Mouse (Mus musculus): ENCODE measurements around the gene Atg13. TPM values are rescaled to one million over a fixed set of nuclear protein-coding genes. Genes with fewer than 3 reads are reported as not detected.

The Atg13 gene
- polyA plus RNA-seq, 1 experiment from 2014 or later, result 27.6 TPM

- no peak for ATAC-seq (ENCODE audit: insufficient read depth, low FRiP score)
- Histone ChIP-seq H3K9ac (ENCODE audit: low read length) (no peak overlapping the region), H3K27ac (ENCODE audit: low read length) (no peak overlapping the region), H3K4me1 (ENCODE audit: control insufficient read depth, insufficient read depth, low read length) (no peaks in the 10 kb centered on the region), H3K4me3 (replicated peaks; ENCODE audit: low read length) (no peak overlapping the region), H3K4me2 (ENCODE audit: low read depth, low read length) (no peak overlapping the region), H3K9me3 (replicated peaks; ENCODE audit: control insufficient read depth, low read length) (no peaks in the 10 kb centered on the region), H3K36me3 (ENCODE audit: control insufficient read depth, insufficient read depth, low read length) (no peaks in the 10 kb centered on the region), H3K27me3 (ENCODE audit: control insufficient read depth, insufficient read depth, low read length) (no peaks in the 10 kb centered on the region)
- 73% methylated on average over 9 of the region's 9 CpGs for WGBS
Measured at GRCm38 (mm10) chr2:91634841-91635240, 75.5 kb downstream of the Atg13 start.

GRCm38 (mm10) chr2:91633334-91633977 is 76.9 kb downstream of the Atg13 start:
- no peak overlapping the region for H3K4me3 ChIP-seq (replicated peaks; ENCODE audit: low read length)
- no peaks in the 10 kb centered on the region for H3K27me3 ChIP-seq (ENCODE audit: control insufficient read depth, insufficient read depth, low read length)
- ATAC-seq (ENCODE audit: insufficient read depth, low FRiP score), result no peak
- WGBS, result 61% methylated on average over 12 of the region's 12 CpGs
- no peaks in the 10 kb centered on the region for H3K36me3 ChIP-seq (ENCODE audit: control insufficient read depth, insufficient read depth, low read length)
- H3K9ac ChIP-seq (ENCODE audit: low read length), result no peak overlapping the region
- no peaks in the 10 kb centered on the region for H3K9me3 ChIP-seq (replicated peaks; ENCODE audit: control insufficient read depth, low read length)
- no peaks in the 10 kb centered on the region for H3K4me1 ChIP-seq (ENCODE audit: control insufficient read depth, insufficient read depth, low read length)
- H3K27ac ChIP-seq (ENCODE audit: low read length), result no peak overlapping the region
- H3K4me2 ChIP-seq (ENCODE audit: low read depth, low read length), result no peak overlapping the region

- ATAC-seq (ENCODE audit: insufficient read depth, low FRiP score), result no peak
- no peak overlapping the region for H3K4me2 ChIP-seq (ENCODE audit: low read depth, low read length)
Measured at GRCm38 (mm10) chr2:91632316-91632715, 78.1 kb downstream of the Atg13 start.

GRCm38 (mm10) chr2:91631826-91632225 is 78.5 kb downstream of the Atg13 start:
- H3K4me2 ChIP-seq (ENCODE audit: low read depth, low read length), result no peak overlapping the region
- no peak overlapping the region for H3K9ac ChIP-seq (ENCODE audit: low read length)
- no peak overlapping the region for H3K4me3 ChIP-seq (replicated peaks; ENCODE audit: low read length)
- no peaks in the 10 kb centered on the region for H3K4me1 ChIP-seq (ENCODE audit: control insufficient read depth, insufficient read depth, low read length)
- no peak for ATAC-seq (ENCODE audit: insufficient read depth, low FRiP score)
- WGBS, result 78% methylated on average over 5 of the region's 5 CpGs
- no peaks in the 10 kb centered on the region for H3K27me3 ChIP-seq (ENCODE audit: control insufficient read depth, insufficient read depth, low read length)
- H3K27ac ChIP-seq (ENCODE audit: low read length), result no peak overlapping the region
- H3K9me3 ChIP-seq (replicated peaks; ENCODE audit: control insufficient read depth, low read length), result no peaks in the 10 kb centered on the region
- no peaks in the 10 kb centered on the region for H3K36me3 ChIP-seq (ENCODE audit: control insufficient read depth, insufficient read depth, low read length)

More at GRCm38 (mm10) chr2:91632316-91632715, 78.1 kb downstream of the Atg13 start:
- 61% methylated on average over 5 of the region's 5 CpGs for WGBS
- Histone ChIP-seq H3K9me3 (replicated peaks; ENCODE audit: control insufficient read depth, low read length) (no peaks in the 10 kb centered on the region), H3K9ac (ENCODE audit: low read length) (no peak overlapping the region), H3K36me3 (ENCODE audit: control insufficient read depth, insufficient read depth, low read length) (no peaks in the 10 kb centered on the region), H3K4me3 (replicated peaks; ENCODE audit: low read length) (no peak overlapping the region), H3K4me1 (ENCODE audit: control insufficient read depth, insufficient read depth, low read length) (no peaks in the 10 kb centered on the region), H3K27me3 (ENCODE audit: control insufficient read depth, insufficient read depth, low read length) (no peaks in the 10 kb centered on the region), H3K27ac (ENCODE audit: low read length) (no peak overlapping the region)

- no peak for ATAC-seq (ENCODE audit: insufficient read depth, low FRiP score)
- 87% methylated on average over 12 of the region's 12 CpGs for WGBS
- no peak overlapping the region for H3K4me3 ChIP-seq (replicated peaks; ENCODE audit: low read length)
Measured at GRCm38 (mm10) chr2:91630384-91630783, 80.0 kb downstream of the Atg13 start.

DNA sequence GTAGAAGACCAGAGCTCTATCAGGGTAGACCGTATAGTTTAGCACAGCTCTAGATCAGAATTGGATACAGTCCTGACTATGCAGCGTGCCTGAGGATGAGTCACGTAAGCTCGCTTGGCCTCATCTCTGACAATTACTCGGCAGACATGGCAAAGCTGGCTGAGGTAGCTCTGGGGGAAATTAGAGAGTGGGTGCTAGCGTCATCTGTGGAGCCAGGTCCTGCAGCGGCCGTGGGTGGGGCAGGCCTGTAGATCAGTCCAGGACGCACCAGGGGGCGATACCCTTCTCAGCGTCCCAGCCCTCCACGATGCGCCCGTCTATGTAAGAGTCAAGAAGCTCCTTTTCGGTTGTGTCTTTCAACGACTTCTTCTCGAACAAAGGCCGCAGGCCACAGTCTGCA is 80.7 kb downstream of the Atg13 start:
- Histone ChIP-seq H3K9ac (ENCODE audit: low read length) (no peak overlapping the region), H3K4me3 (replicated peaks; ENCODE audit: low read length) (no peak overlapping the region), H3K4me2 (ENCODE audit: low read depth, low read length) (no peak overlapping the region), H3K9me3 (replicated peaks; ENCODE audit: control insufficient read depth, low read length) (no peaks in the 10 kb centered on the region), H3K4me1 (ENCODE audit: control insufficient read depth, insufficient read depth, low read length) (no peaks in the 10 kb centered on the region), H3K27me3 (ENCODE audit: control insufficient read depth, insufficient read depth, low read length) (no peaks in the 10 kb centered on the region), H3K36me3 (ENCODE audit: control insufficient read depth, insufficient read depth, low read length) (no peaks in the 10 kb centered on the region), H3K27ac (ENCODE audit: low read length) (no peak overlapping the region)
- ATAC-seq (ENCODE audit: insufficient read depth, low FRiP score), result no peak
- WGBS, result 77% methylated on average over 18 of the region's 18 CpGs

More at GRCm38 (mm10) chr2:91630384-91630783, 80.0 kb downstream of the Atg13 start:
- Histone ChIP-seq H3K27ac (ENCODE audit: low read length) (no peak overlapping the region), H3K4me2 (ENCODE audit: low read depth, low read length) (no peak overlapping the region), H3K4me1 (ENCODE audit: control insufficient read depth, insufficient read depth, low read length) (no peaks in the 10 kb centered on the region), H3K27me3 (ENCODE audit: control insufficient read depth, insufficient read depth, low read length) (no peaks in the 10 kb centered on the region), H3K36me3 (ENCODE audit: control insufficient read depth, insufficient read depth, low read length) (no peaks in the 10 kb centered on the region), H3K9me3 (replicated peaks; ENCODE audit: control insufficient read depth, low read length) (no peaks in the 10 kb centered on the region), H3K9ac (ENCODE audit: low read length) (no peak overlapping the region)

DNA sequence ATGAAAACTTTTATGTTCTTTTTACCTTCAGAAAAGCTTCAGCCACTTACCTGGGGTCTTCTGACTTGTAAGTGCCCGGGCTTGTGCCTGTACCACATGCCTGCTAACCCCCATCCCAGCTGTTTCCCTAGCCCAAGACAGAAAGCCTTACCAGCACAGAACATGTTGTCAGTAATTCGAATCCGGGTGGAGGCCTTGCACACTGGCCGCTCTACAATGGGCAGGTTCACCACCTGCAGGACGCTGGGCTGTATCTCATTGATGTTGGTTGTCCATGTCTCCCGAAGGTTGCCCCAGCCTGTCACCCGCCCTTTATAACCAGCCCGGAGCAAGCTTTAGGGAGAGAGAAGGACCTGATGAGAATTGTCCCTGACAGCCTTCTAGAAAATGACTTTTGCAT is 82.2 kb downstream of the Atg13 start:
- Histone ChIP-seq H3K27me3 (ENCODE audit: control insufficient read depth, insufficient read depth, low read length) (no peaks in the 10 kb centered on the region), H3K9me3 (replicated peaks; ENCODE audit: control insufficient read depth, low read length) (no peaks in the 10 kb centered on the region), H3K4me2 (ENCODE audit: low read depth, low read length) (no peak overlapping the region), H3K9ac (ENCODE audit: low read length) (no peak overlapping the region), H3K27ac (ENCODE audit: low read length) (no peak overlapping the region), H3K36me3 (ENCODE audit: control insufficient read depth, insufficient read depth, low read length) (peaks cover 4% of the 10 kb centered on the region; the same call in 1 of the 2 replicates), H3K4me1 (ENCODE audit: control insufficient read depth, insufficient read depth, low read length) (no peaks in the 10 kb centered on the region), H3K4me3 (replicated peaks; ENCODE audit: low read length) (no peak overlapping the region)
- WGBS, result 87% methylated on average over 8 of the region's 8 CpGs
- no peak for ATAC-seq (ENCODE audit: insufficient read depth, low FRiP score)

DNA sequence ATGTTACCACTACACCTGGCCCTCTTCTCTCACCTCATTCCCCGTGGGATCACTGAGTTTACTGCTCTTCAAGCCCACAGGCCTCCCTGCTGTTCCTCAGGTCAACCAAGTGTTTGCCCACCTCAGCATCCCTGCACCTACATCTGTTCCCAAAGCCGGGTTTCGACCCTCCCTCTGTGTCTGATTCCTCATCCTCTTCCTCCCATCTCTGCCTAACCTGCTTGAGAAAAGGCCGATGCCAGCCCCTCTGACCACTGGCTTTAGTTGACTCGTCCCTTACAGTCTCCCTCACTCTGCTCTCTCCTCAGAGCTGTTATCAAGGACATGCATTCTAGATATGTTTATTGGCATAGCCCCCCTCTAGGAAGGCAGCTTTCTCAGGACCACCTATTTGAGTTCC is 82.9 kb downstream of the Atg13 start:
- Histone ChIP-seq H3K4me1 (ENCODE audit: control insufficient read depth, insufficient read depth, low read length) (no peaks in the 10 kb centered on the region), H3K9ac (ENCODE audit: low read length) (no peak overlapping the region), H3K4me3 (replicated peaks; ENCODE audit: low read length) (no peak overlapping the region), H3K4me2 (ENCODE audit: low read depth, low read length) (no peak overlapping the region), H3K27ac (ENCODE audit: low read length) (no peak overlapping the region), H3K36me3 (ENCODE audit: control insufficient read depth, insufficient read depth, low read length) (peaks cover 4% of the 10 kb centered on the region; the same call in 1 of the 2 replicates), H3K27me3 (ENCODE audit: control insufficient read depth, insufficient read depth, low read length) (no peaks in the 10 kb centered on the region), H3K9me3 (replicated peaks; ENCODE audit: control insufficient read depth, low read length) (no peaks in the 10 kb centered on the region)
- ATAC-seq (ENCODE audit: insufficient read depth, low FRiP score), result no peak
- WGBS, result 71% methylated on average over 5 of the region's 5 CpGs

All from stomach, embryonic 16.5 days (tissue).